Mouse (Mus musculus) heart, embryonic 12.5 days (tissue): ENCODE results near the gene Atp1a3. TPM values are rescaled to one million over a fixed set of nuclear protein-coding genes. Genes with fewer than 3 reads are reported as not detected.

Source experiments
- ATAC-seq: fragments of 200-750 bp; cut with Nextera tagmentation; 2 replicates; pipeline ENCODE4 v1.8.0; 2017; ENCODE audit warnings: moderate TSS enrichment, moderate library complexity; ENCODE audit not compliant: insufficient number of reproducible peaks, low FRiP score
- H3K27ac ChIP-seq: fragments of 300-500 bp; sonication (generic); 2 replicates; pipeline ENCODE4 v1.5.1; 2016; ENCODE audit warnings: mild to moderate bottlenecking, moderate library complexity; ENCODE audit not compliant: poor library complexity, severe bottlenecking
- H3K27me3 ChIP-seq: fragments of 300-500 bp; sonication (generic); replicated peaks from 2 replicates; pipeline ENCODE4 v1.6.1; 2016; ENCODE audit warnings: mild to moderate bottlenecking, moderate library complexity
- H3K36me3 ChIP-seq: fragments of 300-500 bp; sonication (generic); 2 replicates; pipeline ENCODE4 v1.6.1; 2016; ENCODE audit warnings: mild to moderate bottlenecking, moderate library complexity
- H3K4me1 ChIP-seq: fragments of 300-500 bp; sonication (generic); replicated peaks from 2 replicates; pipeline ENCODE4 v1.6.1; 2016; ENCODE audit warnings: mild to moderate bottlenecking
- H3K4me2 ChIP-seq: fragments of 300-500 bp; sonication (generic); 2 replicates; pipeline ENCODE4 v1.6.1; 2016; ENCODE audit warnings: mild to moderate bottlenecking, moderate library complexity
- H3K4me3 ChIP-seq: fragments of 300-500 bp; sonication (generic); 2 replicates; pipeline ENCODE4 v1.5.1; 2016; ENCODE audit warnings: mild to moderate bottlenecking
- H3K9ac ChIP-seq: fragments of 300-500 bp; sonication (generic); 2 replicates; pipeline ENCODE4 v1.6.1; 2016; ENCODE audit warnings: mild to moderate bottlenecking, moderate library complexity
- H3K9me3 ChIP-seq: fragments of 300-500 bp; sonication (generic); replicated peaks from 2 replicates; pipeline ENCODE4 v1.6.1; 2016; ENCODE audit warnings: mild to moderate bottlenecking, moderate library complexity
- WGBS: fragments of 180-500 bp; shearing (Covaris S2); methylation state at CpG from one replicate; pipeline ENCODE4 v1.1.7; 2016; 5-methylcytosine and 5-hydroxymethylcytosine counted together
- polyA plus RNA-seq: library from polyadenylated mRNA; unstranded; fragments of >200 nt; fragmentation: Nextera tagmentation; extraction: Ambion mirVana; gene quantifications from 2 replicates; pipeline ENCODE4 v1.2.1, GENCODE M21; 2016

Atp1a3 gene
- polyA plus RNA-seq, 1 experiment from 2014 or later: 3.8 TPM

DNA sequence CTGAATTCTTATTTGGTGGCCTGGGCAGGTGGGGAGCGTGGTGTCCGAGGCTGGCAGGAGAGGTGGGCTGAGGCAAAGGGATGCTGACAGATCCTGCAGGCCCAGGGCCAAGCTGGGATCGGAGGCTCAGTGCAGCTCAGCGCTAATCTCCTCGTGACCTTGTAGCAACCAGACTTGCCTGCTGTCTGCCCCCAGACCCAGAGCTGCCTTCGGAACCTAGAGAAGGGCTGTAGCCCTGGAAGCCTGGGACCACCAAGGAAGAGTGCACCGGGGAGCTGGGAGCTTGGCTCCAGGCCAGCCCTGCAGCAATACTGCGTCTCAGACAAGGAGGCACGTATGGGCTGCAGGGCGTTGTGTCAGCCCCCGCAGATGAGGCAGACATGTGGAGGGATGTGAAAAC, 2.5 kb downstream of the Atp1a3 start:
- Histone ChIP-seq H3K9ac (no peak overlapping the region), H3K4me3 (no peak overlapping the region), H3K27me3 (peaks cover 57% of the 10 kb centered on the region), H3K4me2 (no peak overlapping the region), H3K36me3 (no peaks in the 10 kb centered on the region), H3K9me3 (no peaks in the 10 kb centered on the region), H3K4me1 (peaks cover 19% of the 10 kb centered on the region), H3K27ac (no peak overlapping the region)
- ATAC-seq: no peak
- 42% methylated on average over 11 of the region's 11 CpGs for WGBS

DNA sequence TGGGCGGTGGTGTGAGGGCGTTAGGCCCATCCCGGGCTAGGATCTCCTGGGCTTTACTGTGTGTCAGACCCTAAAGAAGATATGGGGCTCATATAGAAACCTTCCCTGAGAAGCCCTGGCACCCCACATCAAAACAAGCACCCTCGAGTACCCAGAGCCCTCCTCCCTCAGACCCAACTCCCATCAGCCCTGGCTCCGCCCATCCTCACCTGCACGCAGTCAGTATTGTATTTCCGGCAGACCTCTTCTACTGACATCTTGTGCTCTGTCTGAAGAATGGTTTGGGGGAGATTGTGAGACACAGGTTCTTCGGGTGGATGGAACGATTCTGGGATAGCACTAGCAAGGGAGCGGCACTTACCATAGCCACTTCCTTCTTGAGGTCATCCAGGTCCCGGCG, 5.0 kb downstream of the Atp1a3 start:
- ATAC-seq: no peak
- WGBS: 55% methylated on average over 12 of the region's 12 CpGs
- Histone ChIP-seq H3K36me3 (no peaks in the 10 kb centered on the region), H3K27ac (no peak overlapping the region), H3K4me2 (no peak overlapping the region), H3K27me3 (peaks cover 31% of the 10 kb centered on the region), H3K4me1 (peaks cover 16% of the 10 kb centered on the region), H3K9ac (no peak overlapping the region), H3K9me3 (no peaks in the 10 kb centered on the region), H3K4me3 (no peak overlapping the region)

DNA sequence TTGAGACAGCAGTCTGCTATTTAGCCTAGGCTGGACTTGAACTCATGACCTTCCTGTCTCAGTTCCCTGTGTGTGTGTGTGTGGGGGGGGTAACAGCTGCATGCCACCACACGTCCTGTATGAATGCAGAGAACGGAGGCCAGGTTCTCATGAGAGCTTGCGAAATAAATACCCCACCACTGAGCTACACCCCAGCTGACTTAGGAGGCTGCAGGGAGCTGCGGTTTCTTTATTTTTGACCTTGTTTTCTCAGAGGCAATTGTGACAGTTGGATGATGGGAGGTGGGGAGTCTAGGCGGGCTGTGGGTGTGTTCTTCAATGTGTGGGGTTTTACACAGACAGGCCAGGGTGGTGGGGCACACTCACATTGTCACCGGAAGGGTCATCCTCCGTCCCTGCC, 5.5 kb downstream of the Atp1a3 start:
- ATAC-seq: no peak

DNA sequence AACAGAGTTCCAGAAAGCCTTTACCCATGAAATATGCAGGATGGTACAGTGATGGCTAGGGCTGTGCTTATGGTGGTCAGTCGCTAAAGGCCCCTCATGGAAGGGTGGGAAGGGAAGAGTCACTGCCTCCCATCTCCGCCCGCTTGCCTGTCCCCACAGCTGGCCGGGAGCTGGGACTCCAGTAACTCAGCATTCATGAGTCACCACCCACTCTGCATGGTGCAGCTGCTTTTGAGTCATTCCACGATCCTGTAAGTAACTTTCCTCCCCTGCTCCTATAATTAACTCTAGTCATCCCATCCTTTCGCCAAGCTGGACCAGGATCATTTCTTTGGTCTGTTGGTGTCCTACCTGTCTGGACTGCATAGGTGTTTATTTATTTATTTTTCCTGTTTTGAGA, 12.7 kb downstream of the Atp1a3 start:
- Histone ChIP-seq H3K4me1 (no peaks in the 10 kb centered on the region), H3K36me3 (no peaks in the 10 kb centered on the region), H3K9me3 (no peaks in the 10 kb centered on the region), H3K4me3 (no peak overlapping the region), H3K27ac (no peak overlapping the region), H3K9ac (no peak overlapping the region), H3K4me2 (no peak overlapping the region), H3K27me3 (peaks cover 15% of the 10 kb centered on the region)
- ATAC-seq: no peak
- 67% methylated on average over 6 of the region's 6 CpGs for WGBS

More for the DNA sequence above, 5.5 kb downstream of the Atp1a3 start:
- H3K9me3 ChIP-seq: no peaks in the 10 kb centered on the region
- no peak overlapping the region for H3K27ac ChIP-seq
- no peaks in the 10 kb centered on the region for H3K36me3 ChIP-seq
- peaks cover 11% of the 10 kb centered on the region for H3K4me1 ChIP-seq
- no peak overlapping the region for H3K4me3 ChIP-seq
- H3K9ac ChIP-seq: no peak overlapping the region
- peaks cover 26% of the 10 kb centered on the region for H3K27me3 ChIP-seq
- H3K4me2 ChIP-seq: no peak overlapping the region
- WGBS: 69% methylated on average over 7 of the region's 7 CpGs

DNA sequence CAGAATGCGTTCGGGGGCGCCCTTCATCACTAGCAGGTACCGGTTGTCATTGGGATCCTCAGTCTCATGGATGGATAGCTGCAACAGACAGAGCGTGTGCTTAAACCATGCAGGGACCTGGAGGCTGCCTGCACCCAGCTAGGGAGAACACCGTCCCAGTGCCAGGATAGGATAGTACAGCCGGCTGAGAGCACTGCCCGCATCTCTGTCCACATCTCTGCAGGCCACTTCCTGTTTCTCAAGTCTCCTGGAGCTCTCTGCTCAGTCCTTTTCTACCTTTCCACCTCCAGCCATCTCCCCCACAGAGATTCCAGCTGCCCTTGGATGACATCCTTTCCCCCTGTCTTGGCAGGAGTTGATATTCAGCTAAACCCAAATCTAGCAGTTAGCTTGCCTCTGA, 15.3 kb downstream of the Atp1a3 start:
- Histone ChIP-seq H3K9me3 (no peaks in the 10 kb centered on the region; the same call in 1 of the 2 replicates), H3K27me3 (peaks cover 15% of the 10 kb centered on the region), H3K4me1 (no peaks in the 10 kb centered on the region), H3K4me3 (no peak overlapping the region), H3K9ac (no peak overlapping the region), H3K27ac (no peak overlapping the region), H3K4me2 (no peak overlapping the region), H3K36me3 (no peaks in the 10 kb centered on the region)
- 82% methylated on average over 8 of the region's 8 CpGs for WGBS
- no peak for ATAC-seq

DNA sequence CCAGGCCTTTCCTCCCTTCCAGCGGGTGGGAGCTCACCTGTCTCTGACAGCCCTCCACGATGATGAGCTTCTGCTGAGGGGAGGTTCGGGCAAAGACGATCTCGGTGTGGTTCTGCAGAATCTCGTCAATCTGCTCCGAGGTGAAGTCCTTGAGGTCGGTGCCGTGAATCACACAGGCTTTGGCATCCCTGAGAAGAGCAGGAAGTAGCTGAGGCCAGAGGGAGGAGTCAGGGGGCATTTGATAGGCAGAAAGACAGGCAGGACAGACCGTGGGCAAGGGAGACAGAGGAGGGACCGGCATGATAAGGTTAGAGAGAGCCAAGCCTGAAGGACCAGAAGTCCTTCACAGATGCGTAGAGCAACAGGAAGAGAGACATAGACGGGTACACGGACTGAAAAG, 17.8 kb downstream of the Atp1a3 start:
- Histone ChIP-seq H3K4me1 (no peaks in the 10 kb centered on the region), H3K4me3 (no peak overlapping the region), H3K27ac (no peak overlapping the region), H3K9ac (no peak overlapping the region), H3K27me3 (peaks cover 10% of the 10 kb centered on the region), H3K4me2 (no peak overlapping the region), H3K9me3 (no peaks in the 10 kb centered on the region; the same call in 1 of the 2 replicates), H3K36me3 (no peaks in the 10 kb centered on the region)
- no peak for ATAC-seq
- 71% methylated on average over 14 of the region's 14 CpGs for WGBS

DNA sequence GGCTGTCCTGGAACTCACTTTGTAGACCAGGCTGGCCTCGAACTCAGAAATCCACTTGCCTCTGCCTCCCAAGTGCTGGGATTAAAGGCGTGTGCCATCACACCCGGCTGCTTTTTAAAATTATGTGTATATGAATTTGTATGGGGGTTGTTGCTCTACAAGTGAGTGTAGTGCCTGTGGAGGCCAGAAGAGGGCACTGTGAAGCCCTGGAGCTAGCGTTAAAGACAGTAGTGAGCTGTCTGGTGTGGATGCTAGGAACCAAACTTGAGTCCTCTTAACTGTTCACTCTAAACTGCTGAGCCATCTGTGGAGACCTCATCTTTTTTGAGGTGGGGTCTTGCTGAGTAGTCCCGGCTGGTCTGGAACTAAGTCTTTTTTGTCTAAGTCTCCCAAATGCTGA, 20.0 kb downstream of the Atp1a3 start:
- WGBS: 66% methylated on average over 5 of the region's 5 CpGs
- H3K4me1 ChIP-seq: no peaks in the 10 kb centered on the region
- H3K4me3 ChIP-seq: no peak overlapping the region
- no peaks in the 10 kb centered on the region for H3K27me3 ChIP-seq
- H3K36me3 ChIP-seq: no peaks in the 10 kb centered on the region
- no peak overlapping the region for H3K27ac ChIP-seq
- no peak overlapping the region for H3K4me2 ChIP-seq
- H3K9ac ChIP-seq: no peak overlapping the region
- ATAC-seq: no peak
- H3K9me3 ChIP-seq: no peaks in the 10 kb centered on the region; the same call in 1 of the 2 replicates

DNA sequence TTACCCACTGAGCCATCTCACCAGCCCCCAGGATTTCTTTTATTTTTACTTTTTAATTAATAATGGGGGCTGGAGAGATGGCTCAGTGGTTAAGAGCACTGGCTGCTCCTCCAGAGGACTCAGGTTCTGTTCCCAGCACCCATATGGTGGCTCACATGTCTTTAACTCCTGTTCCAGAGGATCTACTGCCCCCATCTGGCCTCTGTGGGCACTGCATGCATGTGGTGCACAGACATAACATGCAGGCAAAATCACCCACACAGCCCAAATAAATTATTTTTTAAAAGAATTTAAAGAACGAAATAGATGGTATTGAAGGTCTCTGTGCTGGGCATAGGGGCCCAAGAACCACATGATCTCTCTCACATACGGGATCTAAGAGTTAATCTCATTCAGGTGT, 21.5 kb downstream of the Atp1a3 start:
- WGBS: 84% methylated on average over 2 of the region's 2 CpGs
- H3K9ac ChIP-seq: no peak overlapping the region
- H3K27me3 ChIP-seq: peaks cover 6% of the 10 kb centered on the region; the same call in 1 of the 2 replicates
- no peak overlapping the region for H3K4me2 ChIP-seq
- no peak overlapping the region for H3K27ac ChIP-seq
- ATAC-seq: no peak
- H3K4me1 ChIP-seq: no peaks in the 10 kb centered on the region
- no peaks in the 10 kb centered on the region for H3K36me3 ChIP-seq
- no peaks in the 10 kb centered on the region; the same call in 1 of the 2 replicates for H3K9me3 ChIP-seq
- H3K4me3 ChIP-seq: no peak overlapping the region

DNA sequence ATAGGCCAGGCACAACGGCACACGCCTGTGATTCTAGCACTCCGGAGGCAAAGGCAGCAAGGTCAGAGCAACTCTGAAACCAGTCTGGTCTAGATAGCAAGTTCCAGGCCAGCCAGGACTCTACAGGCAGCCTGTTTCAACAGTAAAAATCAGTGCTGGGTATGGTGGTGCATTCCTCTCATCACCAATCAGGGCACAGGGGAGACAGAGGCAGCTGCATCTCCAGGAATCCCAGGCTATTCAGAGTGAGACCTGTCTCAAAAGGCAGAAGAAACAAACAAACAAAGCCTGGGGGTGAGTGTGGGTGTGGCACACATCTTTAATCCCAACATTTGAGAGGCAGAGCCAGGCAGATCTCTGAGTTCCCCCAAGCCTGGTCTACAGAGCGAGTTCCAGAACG, 22.4 kb downstream of the Atp1a3 start:
- H3K4me3 ChIP-seq: no peak overlapping the region
- no peaks in the 10 kb centered on the region; the same call in 1 of the 2 replicates for H3K9me3 ChIP-seq
- H3K27me3 ChIP-seq: peaks cover 6% of the 10 kb centered on the region; the same call in 1 of the 2 replicates
- 70% methylated on average over 5 of the region's 5 CpGs for WGBS
- no peaks in the 10 kb centered on the region for H3K36me3 ChIP-seq
- H3K27ac ChIP-seq: no peak overlapping the region
- no peaks in the 10 kb centered on the region for H3K4me1 ChIP-seq
- no peak overlapping the region for H3K4me2 ChIP-seq
- ATAC-seq: no peak
- H3K9ac ChIP-seq: no peak overlapping the region

DNA sequence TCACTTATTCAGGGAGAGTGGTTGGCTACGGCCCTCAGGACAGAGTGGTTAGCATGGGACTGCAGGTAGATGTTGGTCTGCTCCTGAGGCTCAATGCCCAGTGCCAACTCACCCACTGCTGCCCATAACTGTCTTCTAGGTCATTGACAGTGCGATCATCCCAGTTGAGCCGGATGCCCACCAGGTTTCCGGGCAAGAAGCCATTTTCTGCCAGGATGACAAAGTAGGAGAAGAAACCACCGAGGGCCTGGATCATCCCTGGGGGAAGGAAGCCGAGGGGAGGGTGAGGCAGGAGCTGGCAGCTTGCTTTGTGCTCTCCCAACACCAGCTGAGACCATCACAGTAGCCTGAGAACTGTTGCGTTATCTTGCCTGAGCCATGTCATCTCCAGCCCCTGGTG, 25.3 kb downstream of the Atp1a3 start:
- H3K4me3 ChIP-seq: no peak overlapping the region
- ATAC-seq: no peak
- H3K27me3 ChIP-seq: peaks cover 6% of the 10 kb centered on the region; the same call in 1 of the 2 replicates
- no peak overlapping the region for H3K4me2 ChIP-seq
- no peak overlapping the region for H3K9ac ChIP-seq
- no peak overlapping the region for H3K27ac ChIP-seq
- no peaks in the 10 kb centered on the region for H3K36me3 ChIP-seq
- H3K9me3 ChIP-seq: no peaks in the 10 kb centered on the region
- WGBS: 75% methylated on average over 7 of the region's 7 CpGs
- no peaks in the 10 kb centered on the region for H3K4me1 ChIP-seq

DNA sequence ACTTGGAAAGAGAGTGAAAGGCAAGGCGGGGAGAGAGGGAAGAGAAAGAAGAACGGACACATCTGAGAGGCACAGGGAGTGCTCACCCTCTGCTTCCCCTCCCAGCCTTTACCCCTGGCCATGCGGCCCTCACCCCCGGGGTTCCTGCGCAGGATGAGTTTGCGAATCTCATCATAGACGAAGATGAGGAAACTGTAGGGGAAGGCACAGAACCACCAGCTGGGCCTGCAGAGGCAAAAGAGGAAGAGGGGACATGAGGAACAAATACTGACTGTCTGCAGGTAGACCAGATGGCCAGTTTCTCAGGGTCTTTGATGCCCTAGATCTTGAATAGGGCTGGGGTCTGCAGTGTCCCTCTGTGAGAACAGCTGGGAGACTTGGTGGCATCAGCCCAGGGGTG, 27.0 kb downstream of the Atp1a3 start:
- 73% methylated on average over 7 of the region's 7 CpGs for WGBS

DNA sequence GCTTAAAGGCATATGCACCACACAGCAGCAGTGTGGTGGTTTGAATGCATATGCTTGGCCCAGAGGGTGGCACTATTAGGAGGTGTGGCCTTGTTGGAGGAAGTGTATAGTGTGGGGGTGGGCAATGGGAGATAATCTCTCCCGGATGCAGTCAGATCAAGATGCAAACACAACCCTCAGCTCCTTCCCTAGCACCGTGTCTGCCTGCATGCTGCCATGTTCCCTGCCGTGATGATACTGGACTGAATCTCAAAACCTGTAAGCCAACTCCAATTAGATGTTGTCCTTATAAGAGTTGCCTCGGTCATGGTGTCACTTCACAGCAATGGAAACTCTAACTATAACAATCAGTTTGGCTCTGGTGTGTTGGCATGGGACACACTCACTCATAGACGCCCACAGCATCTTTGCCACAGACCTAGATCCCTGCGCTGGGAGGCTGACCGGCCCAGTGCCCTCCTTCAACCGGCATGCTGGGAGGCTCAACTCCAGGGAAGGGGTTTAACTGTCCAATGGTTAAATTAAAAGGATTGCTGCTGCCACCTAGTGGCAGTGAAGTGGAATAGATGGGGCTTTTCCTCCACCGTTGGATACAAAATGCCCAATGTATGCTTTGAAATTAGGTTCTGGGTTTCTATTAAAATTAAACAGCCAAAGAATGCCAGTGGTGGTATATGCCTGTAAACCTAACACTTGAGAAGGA, 30.7 kb downstream of the Atp1a3 start:
- H3K36me3 ChIP-seq: peaks cover 4% of the 10 kb centered on the region; the same call in 1 of the 2 replicates
- no peak overlapping the region for H3K4me2 ChIP-seq
- no peaks in the 10 kb centered on the region for H3K27me3 ChIP-seq
- no peaks in the 10 kb centered on the region for H3K9me3 ChIP-seq
- H3K4me1 ChIP-seq: peaks cover 9% of the 10 kb centered on the region
- H3K4me3 ChIP-seq: no peak overlapping the region
- no peak overlapping the region for H3K9ac ChIP-seq
- H3K27ac ChIP-seq: no peak overlapping the region
- no peak for ATAC-seq
- 26% methylated on average over 9 of the region's 9 CpGs for WGBS

More for the DNA sequence above, 27.0 kb downstream of the Atp1a3 start:
- Histone ChIP-seq H3K9ac (no peak overlapping the region), H3K4me1 (no peaks in the 10 kb centered on the region), H3K4me3 (no peak overlapping the region), H3K36me3 (no peaks in the 10 kb centered on the region), H3K27me3 (peaks cover 6% of the 10 kb centered on the region; the same call in 1 of the 2 replicates), H3K9me3 (no peaks in the 10 kb centered on the region), H3K4me2 (no peak overlapping the region), H3K27ac (no peak overlapping the region)
- no peak for ATAC-seq
